In the genomic region with DNA sequence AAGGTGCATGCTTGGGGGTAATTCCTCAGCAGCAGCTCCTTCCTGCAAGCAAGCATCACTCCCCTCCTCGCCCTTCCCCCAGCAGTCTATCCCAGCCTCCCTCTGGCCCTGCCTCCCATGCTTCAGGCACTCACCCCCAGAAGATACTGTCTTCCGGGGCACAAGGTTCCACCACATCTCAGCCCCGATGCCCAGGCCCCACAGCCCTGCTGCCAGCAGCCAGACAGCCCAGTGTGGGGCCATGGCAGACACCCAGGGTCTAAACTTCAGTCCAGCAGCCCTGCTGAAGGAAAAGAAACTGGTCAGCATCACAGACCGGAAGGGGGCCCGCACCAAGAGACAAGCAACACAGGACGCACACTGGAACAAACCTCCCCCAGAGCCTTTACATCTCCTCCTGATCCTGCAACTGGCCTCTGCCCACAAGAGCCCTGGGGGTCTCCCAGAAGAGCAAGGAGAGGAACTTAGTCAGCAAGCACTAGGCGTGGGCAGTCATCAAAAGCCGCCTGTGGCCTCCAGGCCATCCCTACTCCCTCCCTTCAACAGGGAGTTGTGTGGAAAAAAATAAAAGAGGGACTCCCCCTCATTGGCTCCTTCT, we compare ENCODE assay signal across 8 mouse cellular contexts. TPM values are rescaled to one million over a fixed set of nuclear protein-coding genes. Genes with fewer than 3 reads are reported as not detected.
DNase-seq lines count a peak whose midpoint lies in the region; ATAC-seq and TF ChIP-seq lines count a peak whose summit lies in the region.

No protein-coding gene starts in this region.

- H3K4me1 ChIP-seq in lung, embryonic 15.5 days, result peaks cover 44% of the 10 kb centered on the region
- peaks cover 43% of the 10 kb centered on the region for H3K4me1 ChIP-seq in heart, embryonic 12.5 days (replicated peaks)
- H3K4me1 ChIP-seq in limb, embryonic 14.5 days (ENCODE audit: control insufficient read depth, insufficient read depth, low read length), result peaks cover 29% of the 10 kb centered on the region
- peaks cover 5% of the 10 kb centered on the region; the same call in 1 of the 2 replicates for H3K4me1 ChIP-seq in small intestine, adult 2 months (ENCODE audit: control insufficient read depth, insufficient read depth, insufficient read length, low read length)

- no peak for TF ChIP-seq POLR2A in limb, embryonic 14.5 days (IDR thresholded peaks at IDR 0.05; ENCODE audit: borderline replicate concordance, extremely low read depth, insufficient read depth, insufficient read length)
- no peak for TF ChIP-seq POLR2A in small intestine, adult 2 months (IDR thresholded peaks at IDR 0.05; ENCODE audit: low read depth, low read length)

- no peak for TF ChIP-seq CTCF in small intestine, adult 2 months (IDR thresholded peaks at IDR 0.05; ENCODE audit: extremely low read depth, insufficient read length, insufficient replicate concordance, low read depth, low read length)

- peaks cover 33% of the 10 kb centered on the region for H3K36me3 ChIP-seq in lung, embryonic 15.5 days
- H3K36me3 ChIP-seq in heart, embryonic 12.5 days, result peaks cover 45% of the 10 kb centered on the region
- peaks cover 45% of the 10 kb centered on the region for H3K36me3 ChIP-seq in limb, embryonic 14.5 days (ENCODE audit: control insufficient read depth, insufficient read depth, low read length)
- H3K36me3 ChIP-seq in small intestine, adult 2 months (ENCODE audit: control insufficient read depth, insufficient read depth, low read length), result peaks cover 3% of the 10 kb centered on the region; the same call in 1 of the 2 replicates

- peak overlapping the region; percentile 97 for H3K9ac ChIP-seq in lung, embryonic 15.5 days
- H3K9ac ChIP-seq in heart, embryonic 12.5 days, result peak overlapping the region; percentile 94
- H3K9ac ChIP-seq in limb, embryonic 14.5 days (ENCODE audit: low read depth, low read length, severe bottlenecking), result peak overlapping the region; percentile 96

- peak overlapping the region; percentile 87 for H3K4me2 ChIP-seq in lung, embryonic 15.5 days
- peak overlapping the region; percentile 93 for H3K4me2 ChIP-seq in heart, embryonic 12.5 days
- H3K4me2 ChIP-seq in limb, embryonic 14.5 days (replicated peaks; ENCODE audit: low read depth, low read length, severe bottlenecking), result peak overlapping the region; percentile 96

- DNase-seq in lung, postnatal 36 days, result no peak
- DNase-seq in cerebellum, adult 9-11 months, result peak; percentile 74
- no peak for DNase-seq in limb, embryonic 14.5 days (ENCODE audit: low spot score)
- DNase-seq in urinary bladder, postnatal 25 days (ENCODE audit: low spot score), result no peak
- no peak for DNase-seq in spleen, adult 18-20 months

- no peaks in the 10 kb centered on the region for H3K27me3 ChIP-seq in lung, embryonic 15.5 days
- no peaks in the 10 kb centered on the region for H3K27me3 ChIP-seq in heart, embryonic 12.5 days (replicated peaks)
- no peaks in the 10 kb centered on the region for H3K27me3 ChIP-seq in limb, embryonic 14.5 days (ENCODE audit: control insufficient read depth, insufficient read depth, low read length)
- peaks cover 12% of the 10 kb centered on the region for H3K27me3 ChIP-seq in small intestine, adult 2 months (ENCODE audit: control insufficient read depth, insufficient read depth, low read length)

- H3K9me3 ChIP-seq in lung, embryonic 15.5 days, result no peaks in the 10 kb centered on the region
- no peaks in the 10 kb centered on the region for H3K9me3 ChIP-seq in heart, embryonic 12.5 days (replicated peaks)
- H3K9me3 ChIP-seq in limb, embryonic 14.5 days (ENCODE audit: control insufficient read depth, low read length), result no peaks in the 10 kb centered on the region

- ATAC-seq in lung, embryonic 15.5 days (ENCODE audit: borderline replicate concordance, extremely low read depth, low FRiP score, low TSS enrichment), result no peak
- no peak for ATAC-seq in heart, embryonic 12.5 days (ENCODE audit: insufficient number of reproducible peaks, low FRiP score)
- no peak for ATAC-seq in limb, embryonic 14.5 days (ENCODE audit: low FRiP score, low read depth)

- WGBS in lung, embryonic 15.5 days, result 5% methylated on average over 8 of the region's 8 CpGs
- WGBS in heart, embryonic 12.5 days, result 5% methylated on average over 8 of the region's 8 CpGs
- 3% methylated on average over 8 of the region's 8 CpGs for WGBS in limb, embryonic 14.5 days
- 47% methylated on average over 8 of the region's 8 CpGs for WGBS in small intestine, adult 2 months

- peak overlapping the region; percentile 99 for H3K27ac ChIP-seq in lung, embryonic 15.5 days
- peak overlapping the region; percentile 97 for H3K27ac ChIP-seq in heart, embryonic 12.5 days (ENCODE audit: poor library complexity, severe bottlenecking)
- H3K27ac ChIP-seq in limb, embryonic 14.5 days (replicated peaks; ENCODE audit: low read depth, low read length), result peak overlapping the region; percentile 99
- H3K27ac ChIP-seq in small intestine, adult 2 months (ENCODE audit: insufficient read depth, low read depth, low read length), result peak overlapping the region; percentile 31; the same call in 1 of the 2 replicates

- peak overlapping the region; percentile 93 for H3K4me3 ChIP-seq in lung, embryonic 15.5 days
- peak overlapping the region; percentile 73 for H3K4me3 ChIP-seq in heart, embryonic 12.5 days
- peak overlapping the region; percentile 96 for H3K4me3 ChIP-seq in limb, embryonic 14.5 days (replicated peaks; ENCODE audit: low read length)
- H3K4me3 ChIP-seq in small intestine, adult 2 months (ENCODE audit: low read depth, low read length), result peak overlapping the region; percentile 73

RNA-seq across cellular contexts. Expression of a gene that starts 2.3 kb away (rescaled TPM):
- 19.3 and 19.9 TPM in 2 replicates for polyA plus RNA-seq in lung, embryonic 15.5 days (2015; fragmentation: Nextera tagmentation; extraction: Ambion mirVana)
- 11.9 and 13.3 TPM in 2 replicates for polyA plus RNA-seq in heart, embryonic 12.5 days (2016; fragmentation: Nextera tagmentation; extraction: Ambion mirVana)
- polyA plus RNA-seq in limb, embryonic 14.5 days (2012; rRNA removed), result 45.9 and 48.5 TPM in 2 replicates
- 2.0 and 4.0 TPM in 2 replicates for polyA plus RNA-seq in limb, embryonic 14.5 days (2014; fragmentation: Nextera tagmentation; extraction: Ambion mirVana)
- polyA plus RNA-seq in small intestine, adult 2 months (2012; rRNA removed), result 3.4 and 6.0 TPM in 2 replicates

RNA-seq across cellular contexts. Expression of a gene that starts 8.7 kb away (rescaled TPM):
- 20.3 and 26.0 TPM in 2 replicates for polyA plus RNA-seq in lung, embryonic 15.5 days (2015; fragmentation: Nextera tagmentation; extraction: Ambion mirVana)
- 23.1 and 24.4 TPM in 2 replicates for polyA plus RNA-seq in heart, embryonic 12.5 days (2016; fragmentation: Nextera tagmentation; extraction: Ambion mirVana)
- polyA plus RNA-seq in limb, embryonic 14.5 days (2012; rRNA removed), result 22.4 and 26.2 TPM in 2 replicates
- 22.5 and 22.9 TPM in 2 replicates for polyA plus RNA-seq in limb, embryonic 14.5 days (2014; fragmentation: Nextera tagmentation; extraction: Ambion mirVana)
- 10.3 and 13.5 TPM in 2 replicates for polyA plus RNA-seq in small intestine, adult 2 months (2012; rRNA removed)

RNA-seq across cellular contexts. Expression of a gene that starts 16.7 kb away (rescaled TPM):
- polyA plus RNA-seq in lung, embryonic 15.5 days (2015; fragmentation: Nextera tagmentation; extraction: Ambion mirVana), result 0.25 TPM in 1 of 2 replicates, not detected in the other
- 0.40 TPM in 1 of 2 replicates, not detected in the other for polyA plus RNA-seq in heart, embryonic 12.5 days (2016; fragmentation: Nextera tagmentation; extraction: Ambion mirVana)
- 0.47 TPM in 1 of 2 replicates, not detected in the other for polyA plus RNA-seq in limb, embryonic 14.5 days (2012; rRNA removed)
- not detected in 2 replicates for polyA plus RNA-seq in limb, embryonic 14.5 days (2014; fragmentation: Nextera tagmentation; extraction: Ambion mirVana)
- polyA plus RNA-seq in small intestine, adult 2 months (2012; rRNA removed), result not detected in 2 replicates

RNA-seq across cellular contexts. Expression of a gene that starts 19.2 kb away (rescaled TPM):
- polyA plus RNA-seq in lung, embryonic 15.5 days (2015; fragmentation: Nextera tagmentation; extraction: Ambion mirVana), result 12.4 and 15.9 TPM in 2 replicates
- 14.9 and 16.8 TPM in 2 replicates for polyA plus RNA-seq in heart, embryonic 12.5 days (2016; fragmentation: Nextera tagmentation; extraction: Ambion mirVana)
- polyA plus RNA-seq in limb, embryonic 14.5 days (2012; rRNA removed), result 27.4 and 32.8 TPM in 2 replicates
- polyA plus RNA-seq in limb, embryonic 14.5 days (2014; fragmentation: Nextera tagmentation; extraction: Ambion mirVana), result 9.9 and 11.6 TPM in 2 replicates
- polyA plus RNA-seq in small intestine, adult 2 months (2012; rRNA removed), result 5.2 and 5.8 TPM in 2 replicates

RNA-seq across cellular contexts. Expression of a gene that starts 44.2 kb away (rescaled TPM):
- polyA plus RNA-seq in lung, embryonic 15.5 days (2015; fragmentation: Nextera tagmentation; extraction: Ambion mirVana), result 3.2 TPM in 2 replicates
- 2.2 and 3.4 TPM in 2 replicates for polyA plus RNA-seq in heart, embryonic 12.5 days (2016; fragmentation: Nextera tagmentation; extraction: Ambion mirVana)
- 22.5 and 25.9 TPM in 2 replicates for polyA plus RNA-seq in limb, embryonic 14.5 days (2012; rRNA removed)
- 6.4 and 6.8 TPM in 2 replicates for polyA plus RNA-seq in limb, embryonic 14.5 days (2014; fragmentation: Nextera tagmentation; extraction: Ambion mirVana)
- 7.1 and 13.0 TPM in 2 replicates for polyA plus RNA-seq in small intestine, adult 2 months (2012; rRNA removed)

Comparison
In these comparisons a context has a peak if more than half of its experiments do, and no peak if none do; other contexts are left out.
1. H3K27ac ChIP-seq: peak in every context shown above with its lines; median percentile 99 in lung, embryonic 15.5 days; 99 in limb, embryonic 14.5 days; 97 in heart, embryonic 12.5 days; 31 in small intestine, adult 2 months.